Mouse (Mus musculus): Measurements from ENCODE around the gene Ktn1.

The Ktn1 gene

DNA sequence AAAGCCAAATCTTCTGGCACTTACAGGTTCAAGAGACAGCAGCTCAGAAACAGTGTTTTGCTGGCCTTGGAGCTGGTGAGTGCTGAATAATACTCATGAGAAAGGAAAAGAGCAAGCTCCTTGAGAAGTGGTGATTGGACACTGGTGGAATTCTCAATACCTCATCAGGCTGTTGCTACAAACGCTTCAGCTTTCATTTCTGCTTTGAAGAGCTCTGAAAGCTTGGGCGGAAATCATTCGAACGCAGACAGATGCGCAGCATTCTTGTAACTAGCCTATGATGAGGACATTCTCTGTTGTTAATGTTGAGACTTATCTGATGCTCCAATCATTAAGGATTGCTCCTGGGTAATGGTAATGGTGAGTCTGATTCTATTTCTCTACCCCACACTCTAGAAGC lies at the start of gene Ktn1:
Ktn1 (plus strand) TSS at position 231 of the 400 bp plus-strand sequence.
- no peak for DNase-seq (ENCODE audit: low spot score)

DNA sequence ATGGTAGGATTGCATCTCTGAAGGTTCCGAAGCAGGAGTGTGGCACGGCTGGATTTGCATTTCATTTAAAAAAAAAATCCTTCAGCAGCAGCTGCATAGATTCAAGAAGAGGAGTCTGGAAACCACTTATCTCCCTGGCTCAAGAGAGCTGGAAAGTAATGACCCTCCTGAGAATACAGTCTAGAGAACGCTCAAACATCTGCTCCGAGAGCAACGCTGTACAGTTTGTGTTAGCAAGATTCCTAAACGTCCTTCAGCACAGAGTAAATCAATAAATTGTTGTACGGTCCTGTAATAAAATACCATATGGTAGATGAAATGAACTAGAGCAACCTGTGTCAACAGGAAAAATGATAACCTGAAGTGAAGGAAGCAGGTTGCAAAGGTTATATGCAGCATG lies 35.0 kb upstream of the Ktn1 start:
- no peak for DNase-seq (ENCODE audit: low spot score)

DNA sequence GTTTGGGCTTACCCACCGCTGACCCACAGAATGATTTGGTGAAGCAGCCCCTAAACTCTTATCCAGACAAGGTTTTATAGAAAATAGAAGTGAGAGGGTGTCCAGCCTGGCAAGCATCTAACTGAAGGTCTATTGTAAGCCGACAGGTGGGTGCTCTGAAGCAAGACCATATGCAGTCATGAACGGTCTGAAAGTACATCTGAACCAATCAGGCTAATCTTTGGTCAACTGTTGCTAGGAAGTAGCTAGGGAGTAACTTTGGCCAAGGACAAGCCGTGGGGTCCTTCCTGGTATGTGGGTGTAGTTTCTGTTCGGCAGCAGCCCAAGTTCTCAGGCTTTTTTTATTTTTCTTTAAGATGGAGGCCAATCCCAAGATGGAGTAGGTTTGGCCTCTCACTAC lies 29.4 kb upstream of the Ktn1 start:
- DNase-seq (ENCODE audit: low spot score), result no peak

DNA sequence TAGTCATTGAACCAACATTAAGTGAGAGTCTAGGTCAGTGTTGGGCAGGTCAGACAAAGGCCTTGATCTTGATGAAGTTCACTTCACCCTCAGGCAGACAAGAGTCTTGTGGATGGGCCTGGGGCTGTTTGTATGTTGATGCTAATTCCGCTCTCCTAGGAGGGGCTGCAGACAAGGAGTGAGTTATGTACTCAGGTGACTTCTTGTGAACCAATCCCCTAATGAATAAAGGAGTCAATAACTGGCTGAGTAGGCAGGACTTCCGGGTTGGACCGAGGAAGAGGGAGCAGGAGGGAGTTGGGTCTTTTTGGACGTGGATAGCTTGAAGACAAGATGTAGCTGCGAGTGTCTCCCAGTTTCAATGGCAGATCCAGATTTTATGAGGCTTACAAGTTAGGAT lies 26.3 kb upstream of the Ktn1 start:
- no peak for DNase-seq (ENCODE audit: low spot score)

DNA sequence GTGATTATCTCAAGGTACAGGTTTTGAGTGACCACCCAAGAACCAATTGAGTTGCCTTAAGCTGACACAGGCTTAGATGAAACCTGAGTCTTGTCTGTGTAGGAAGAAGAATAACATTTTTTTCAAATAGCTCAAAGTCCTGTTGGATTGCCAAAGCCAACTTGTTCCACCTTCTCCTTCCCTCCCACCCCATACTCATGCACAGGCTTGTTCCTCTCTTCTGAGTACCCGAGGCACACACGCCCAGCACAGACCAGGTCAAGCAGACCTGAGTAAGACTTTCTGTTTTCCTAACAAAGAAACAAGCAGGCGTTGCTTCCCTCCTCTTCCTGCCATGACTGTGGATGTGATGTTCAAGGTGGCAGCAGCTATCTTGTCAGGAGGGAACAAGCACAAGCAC lies 23.4 kb upstream of the Ktn1 start:
- DNase-seq (ENCODE audit: low spot score), result peak; percentile 48

DNA sequence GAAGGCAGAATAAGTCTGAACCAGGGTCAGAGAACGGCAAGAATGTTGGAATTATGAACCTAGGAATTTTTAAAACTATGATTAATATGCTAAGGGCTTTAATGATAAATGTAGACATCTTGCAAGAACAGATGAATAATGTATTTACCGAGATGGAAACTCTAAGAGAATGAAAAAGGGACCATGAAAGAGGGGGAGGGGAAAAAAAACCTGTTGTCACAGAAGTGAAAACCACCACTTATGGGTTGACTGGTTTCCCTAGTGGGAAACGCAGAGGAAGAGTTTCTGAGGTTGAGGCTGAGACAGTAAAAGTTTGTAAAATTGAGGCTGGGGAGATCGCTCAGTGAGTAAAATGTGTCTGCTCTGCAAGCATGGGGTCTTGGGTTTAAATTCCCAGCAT lies 22.1 kb upstream of the Ktn1 start:
- no peak for DNase-seq (ENCODE audit: low spot score)

DNA sequence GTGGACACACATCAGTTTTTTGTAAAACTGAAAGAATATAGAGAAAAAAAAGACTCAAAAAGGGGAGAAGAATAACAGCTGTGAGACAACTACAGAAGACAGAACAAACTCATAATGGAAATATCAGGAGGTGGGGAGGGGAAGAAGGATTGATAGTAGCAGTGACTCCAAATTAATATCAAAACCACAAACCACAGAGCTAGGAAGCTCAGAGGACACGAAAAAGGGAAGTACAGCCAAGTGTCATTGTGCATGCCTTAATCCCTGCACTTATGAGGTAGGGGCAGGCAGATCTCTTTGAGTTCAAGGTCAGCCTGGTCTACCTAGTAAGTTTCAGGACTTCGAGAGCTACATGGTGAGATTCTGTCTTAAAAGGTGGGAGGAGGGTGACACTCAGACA lies 21.4 kb upstream of the Ktn1 start:
- no peak for DNase-seq (ENCODE audit: low spot score)

DNA sequence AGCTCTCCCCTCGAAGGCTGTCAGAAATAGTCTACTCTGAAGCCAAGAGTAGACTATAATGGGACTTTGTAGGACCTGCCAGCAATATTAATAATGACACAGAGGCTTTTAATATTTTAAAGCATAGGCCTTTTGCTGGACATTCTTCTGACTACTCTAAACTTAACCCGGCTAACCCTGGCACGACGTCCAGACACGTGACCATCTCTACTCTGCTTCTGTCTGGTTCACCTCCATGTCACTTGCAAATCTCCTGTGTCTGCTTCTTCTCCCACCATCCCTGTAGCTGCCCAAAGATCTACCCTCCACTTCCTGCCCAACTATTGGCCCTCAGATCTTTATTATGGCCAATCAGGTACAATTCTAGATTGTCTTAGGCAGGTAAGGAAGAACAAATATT lies 20.9 kb upstream of the Ktn1 start:
- DNase-seq (ENCODE audit: low spot score), result no peak

DNA sequence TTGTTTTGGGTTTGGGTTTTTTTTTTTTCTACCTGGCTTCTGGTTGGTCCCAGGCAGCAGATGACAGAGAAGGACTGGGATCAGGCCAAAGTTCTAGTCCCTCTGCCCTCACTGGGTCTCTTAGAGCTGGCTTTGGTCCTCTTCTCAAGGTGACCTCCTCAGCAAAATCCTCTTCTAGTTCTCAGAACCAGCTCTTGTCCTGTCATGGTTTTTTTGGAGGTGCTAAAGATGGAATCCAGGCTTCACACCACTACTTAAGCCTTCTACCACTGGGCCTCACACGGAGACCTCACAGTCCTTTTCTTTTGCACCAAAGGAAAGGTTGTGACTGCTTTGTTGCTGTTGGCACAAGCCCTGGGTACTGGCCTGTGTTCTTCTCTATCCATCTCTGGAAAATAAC lies 15.8 kb upstream of the Ktn1 start:
- DNase-seq (ENCODE audit: low spot score), result no peak

DNA sequence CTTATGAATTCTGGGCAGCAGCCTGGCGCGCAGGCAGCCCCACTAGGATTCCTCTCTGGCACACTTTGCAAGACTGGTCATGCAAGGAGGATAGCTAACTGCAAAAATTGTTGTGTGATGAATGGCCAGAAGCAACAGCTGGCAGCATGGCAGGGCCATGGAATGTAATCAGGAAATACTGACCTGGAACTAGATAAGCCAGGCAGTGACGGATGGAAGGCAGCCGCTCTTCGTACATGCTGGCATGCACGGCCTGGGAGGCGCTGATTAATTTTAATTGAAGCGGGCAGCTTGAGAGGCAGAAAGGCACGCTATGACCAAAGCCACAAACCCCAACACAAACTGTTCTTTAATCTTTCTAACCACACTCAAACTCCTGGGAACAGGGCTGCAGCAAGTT lies 13.8 kb upstream of the Ktn1 start:
- DNase-seq (ENCODE audit: low spot score), result peak; percentile 68

DNA sequence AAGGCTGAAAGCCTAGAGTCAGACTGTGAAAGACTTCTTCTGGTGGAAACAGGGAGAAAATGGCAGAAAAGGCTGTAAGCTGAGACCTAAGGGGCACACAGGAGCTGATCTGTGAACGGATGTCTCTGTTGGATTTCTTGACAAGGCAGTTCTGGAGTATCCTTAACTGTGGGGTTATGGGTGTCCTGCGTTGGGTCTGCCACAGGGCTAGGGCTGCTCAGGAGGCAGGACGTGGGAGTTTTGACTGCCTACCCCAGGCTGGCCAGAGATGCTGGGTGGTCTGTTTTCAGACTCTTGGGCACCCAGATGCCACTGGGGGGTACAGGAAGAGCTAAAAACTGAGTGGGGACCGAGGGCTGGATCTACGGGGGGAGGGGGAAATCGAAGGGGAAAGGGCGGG lies 13.4 kb upstream of the Ktn1 start:
- no peak for DNase-seq (ENCODE audit: low spot score)

DNA sequence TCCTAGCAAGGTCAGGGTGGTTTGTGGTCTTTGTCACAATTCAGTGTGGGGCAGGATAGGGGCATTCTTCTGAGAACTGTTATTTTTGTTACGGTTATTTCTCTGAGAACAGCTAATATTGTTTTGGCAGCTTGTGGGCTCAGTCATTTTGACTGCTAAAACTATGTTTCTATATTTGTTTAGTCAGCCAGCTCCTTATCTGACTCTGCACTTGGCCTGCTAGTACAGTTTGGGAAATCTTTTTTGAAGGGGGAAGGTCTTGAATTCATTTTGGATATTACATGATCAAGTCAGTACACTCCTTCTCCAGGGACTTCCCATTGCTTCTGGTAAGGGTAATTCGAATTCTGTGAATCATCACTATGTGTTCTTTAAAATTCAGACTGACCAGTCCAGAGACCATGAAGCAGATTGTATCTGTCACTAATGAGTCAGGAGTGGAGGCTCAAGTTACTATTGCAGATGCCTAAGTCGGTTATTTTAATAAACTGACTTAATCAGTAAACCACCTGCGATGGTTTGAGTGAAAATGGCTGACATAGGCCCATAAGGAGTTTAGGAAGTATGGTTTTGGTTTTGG lies 9.8 kb upstream of the Ktn1 start:
- DNase-seq (ENCODE audit: low spot score), result no peak

DNA sequence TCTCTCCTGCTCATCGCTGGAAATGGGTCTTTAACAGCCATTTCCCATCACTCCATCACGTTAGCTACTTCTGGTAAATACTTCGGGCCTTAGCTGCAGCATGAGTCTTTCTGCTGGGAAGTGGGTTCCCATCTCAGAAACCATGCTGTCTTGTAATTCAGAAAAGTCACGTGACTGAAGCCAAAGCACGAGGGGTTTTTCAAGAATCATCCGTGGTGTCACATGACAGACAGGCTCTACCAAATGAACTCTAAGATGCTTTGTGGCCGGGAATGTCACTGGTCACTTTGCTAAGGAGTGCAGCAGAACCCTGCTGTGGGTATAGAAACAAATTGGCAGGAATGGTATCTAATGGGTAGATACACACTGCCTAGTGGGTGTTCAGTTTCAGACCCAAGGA lies 2.6 kb upstream of the Ktn1 start:
- no peak for DNase-seq (ENCODE audit: low spot score)

DNA sequence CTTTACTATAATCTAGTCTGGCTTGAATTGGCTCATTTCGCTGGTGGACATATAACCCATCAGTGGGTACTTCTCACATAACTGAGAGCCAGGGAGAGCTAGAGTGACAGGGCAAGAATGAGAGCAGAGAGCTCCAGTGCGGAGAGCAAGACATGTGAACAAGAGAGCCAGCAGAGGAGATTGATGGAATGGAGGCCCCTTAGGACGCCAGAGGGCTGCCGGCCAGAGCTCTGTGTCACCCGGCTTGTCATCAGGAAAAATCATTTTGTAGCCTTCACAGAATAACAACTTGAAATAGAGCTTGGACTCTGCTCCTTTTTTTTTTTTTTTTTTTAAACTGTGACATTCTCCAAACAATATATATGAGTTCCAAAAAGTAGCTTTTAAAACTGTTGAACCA lies 2.0 kb upstream of the Ktn1 start:
- DNase-seq (ENCODE audit: low spot score), result no peak

DNA sequence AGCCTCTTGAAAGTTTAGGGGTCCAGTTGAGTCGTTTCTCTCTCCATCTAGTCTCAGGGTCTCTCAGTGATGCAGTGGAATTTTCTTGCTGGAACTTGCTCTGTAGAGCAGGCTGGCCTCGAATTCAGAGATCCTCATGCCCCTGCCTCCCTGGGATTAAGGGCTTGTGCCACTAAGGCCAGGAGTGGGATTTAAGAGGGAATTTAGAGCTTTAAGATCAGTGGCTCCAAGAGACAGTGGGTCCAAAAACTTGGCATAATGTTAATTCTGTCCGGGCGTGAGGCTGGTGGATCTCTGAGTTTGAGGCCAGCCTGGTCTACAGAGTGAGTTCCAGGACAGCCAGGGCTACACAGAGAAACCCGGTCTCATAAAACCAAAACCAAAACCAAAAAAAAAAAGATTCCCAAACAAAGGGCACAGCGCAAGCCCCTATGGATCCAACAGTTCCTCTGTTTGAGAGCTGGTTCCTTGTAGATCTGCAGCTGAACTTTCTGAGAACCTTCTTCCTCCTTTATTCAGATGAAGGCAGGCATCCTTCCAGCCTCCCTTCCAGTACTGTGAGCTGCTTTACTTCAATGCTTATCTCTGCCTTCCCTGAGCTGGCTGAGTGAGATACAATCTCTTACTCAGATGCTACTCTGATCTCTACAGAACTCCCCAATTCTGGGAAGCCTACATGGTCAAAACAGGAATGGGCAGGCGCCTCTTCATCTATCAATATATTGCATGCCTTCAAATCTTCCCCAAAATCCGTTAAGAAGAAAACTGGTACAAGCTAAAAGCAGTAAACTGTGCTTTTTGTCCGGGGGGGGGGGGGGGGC lies 1.3 kb upstream of the Ktn1 start:
- DNase-seq (ENCODE audit: low spot score), result no peak

DNA sequence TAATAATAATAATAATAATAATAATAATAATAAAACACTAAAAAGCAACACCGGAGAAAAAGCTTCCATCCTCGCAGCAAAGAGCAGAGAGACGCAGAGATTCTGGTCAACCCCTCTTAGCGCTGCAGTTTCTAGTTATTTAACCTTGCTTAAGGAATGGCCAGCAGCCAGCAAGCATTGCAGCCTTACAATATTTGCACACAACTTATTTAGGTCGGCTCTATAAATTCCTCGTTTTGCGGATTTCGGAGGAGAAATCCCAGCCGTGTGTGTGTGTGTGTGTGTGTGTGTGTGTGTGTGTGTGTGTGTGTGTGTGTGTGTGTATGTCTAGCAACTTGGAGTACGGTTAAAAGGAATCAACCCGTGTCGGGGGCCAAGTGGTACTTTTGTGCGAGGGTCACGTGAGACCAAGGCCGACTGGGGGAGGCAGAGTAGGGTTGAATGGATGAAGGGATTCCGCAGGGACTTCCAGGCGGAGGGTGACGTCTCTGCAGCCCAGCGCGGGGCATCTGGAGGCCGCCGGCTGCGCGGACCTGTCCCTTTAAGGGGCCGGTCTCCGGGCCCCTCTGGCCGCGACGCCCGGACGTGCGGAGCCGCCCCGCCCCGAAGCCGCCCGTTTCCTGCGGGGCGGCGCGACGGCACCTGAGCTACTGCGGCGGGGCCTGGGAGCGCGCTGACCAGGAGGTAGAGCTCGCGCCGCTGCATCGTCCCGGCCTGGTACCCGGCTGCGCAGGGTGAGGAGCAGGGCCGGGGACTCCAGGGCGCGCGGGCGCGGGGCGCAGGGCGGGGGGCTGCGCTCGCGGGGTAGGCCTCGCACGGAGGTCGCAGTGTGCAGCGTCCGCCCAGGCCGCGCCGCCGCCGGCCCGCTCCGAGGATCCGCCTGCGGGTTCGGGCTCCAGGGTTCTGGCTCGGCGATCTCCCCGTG lies 720 bp downstream of the Ktn1 start:
- DNase-seq (ENCODE audit: low spot score), result peak; percentile 83

DNA sequence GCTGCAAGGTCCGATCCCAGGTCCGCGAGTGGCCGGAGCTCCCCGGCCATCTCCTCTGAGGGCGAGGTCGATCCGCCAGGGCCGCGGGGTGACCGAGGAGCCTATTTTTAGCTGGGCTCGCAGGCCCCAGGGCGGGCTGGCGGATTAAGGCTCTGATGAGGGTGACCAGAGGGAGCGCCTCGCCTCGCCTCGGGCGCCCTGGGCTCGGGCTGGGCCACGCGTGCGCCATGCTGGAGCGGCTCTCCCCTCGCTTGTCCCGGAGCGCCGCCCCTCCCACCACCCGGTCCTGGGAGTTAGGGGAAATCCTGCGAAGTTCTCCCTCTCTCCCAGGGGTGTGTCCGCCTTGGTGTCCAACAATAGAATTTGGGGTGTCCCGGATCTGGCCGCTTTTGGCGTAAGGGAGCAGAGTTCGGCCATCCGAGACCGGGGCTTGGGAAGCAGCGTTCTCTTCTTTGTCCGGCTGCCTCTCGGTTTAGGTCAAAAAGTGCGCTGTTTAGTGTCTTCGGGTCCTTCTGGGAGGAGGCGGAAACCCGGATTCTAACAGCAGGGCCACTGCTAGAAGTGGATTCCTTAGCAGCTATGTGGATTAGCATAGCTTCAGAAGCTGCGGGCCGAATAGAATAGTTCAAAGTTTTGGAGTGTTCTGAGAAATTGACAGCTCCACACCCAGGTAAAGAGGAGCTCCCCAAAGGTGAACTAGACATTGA lies 1.5 kb downstream of the Ktn1 start:
- DNase-seq (ENCODE audit: low spot score), result peak; percentile 53

DNA sequence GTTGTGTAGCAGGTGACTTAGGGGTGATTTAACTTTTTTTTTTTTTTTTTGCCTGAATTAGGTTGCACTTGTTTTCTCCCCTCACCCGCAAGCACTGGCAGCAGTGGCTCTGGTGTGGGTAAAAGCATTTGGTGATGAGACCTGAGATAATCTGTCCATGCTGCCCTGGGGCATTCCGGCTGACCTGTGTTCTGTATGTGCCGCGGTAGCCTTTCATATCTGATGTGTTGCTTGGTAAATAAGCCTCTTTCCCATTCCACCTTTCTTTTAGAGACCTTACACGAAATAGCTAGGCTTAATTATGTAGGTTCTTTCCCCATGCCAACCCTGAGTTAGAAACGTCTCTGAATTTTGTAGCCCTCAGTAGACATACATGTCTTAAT lies 2.1 kb downstream of the Ktn1 start:
- peak; percentile 9 for DNase-seq (ENCODE audit: low spot score)

DNA sequence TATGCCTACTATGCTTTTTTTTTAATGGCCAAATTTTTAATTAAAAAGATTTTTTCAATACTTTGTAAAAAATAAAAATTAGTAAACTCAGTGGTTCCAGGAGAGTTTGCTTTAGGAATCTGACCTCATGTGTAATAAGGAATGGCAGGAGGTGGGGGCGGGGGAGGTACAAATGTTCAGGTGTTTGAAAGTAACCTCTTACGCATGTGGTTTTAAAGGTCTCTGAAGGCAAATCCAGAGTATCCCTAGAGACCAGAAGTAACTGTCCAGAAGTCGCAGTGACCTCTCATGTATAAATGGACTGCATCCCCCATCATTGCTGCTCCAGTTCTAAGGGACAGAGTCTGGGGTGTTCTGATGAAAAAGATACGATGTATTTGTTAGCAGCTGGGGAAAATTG lies 3.0 kb downstream of the Ktn1 start:
- no peak for DNase-seq (ENCODE audit: low spot score)

DNA sequence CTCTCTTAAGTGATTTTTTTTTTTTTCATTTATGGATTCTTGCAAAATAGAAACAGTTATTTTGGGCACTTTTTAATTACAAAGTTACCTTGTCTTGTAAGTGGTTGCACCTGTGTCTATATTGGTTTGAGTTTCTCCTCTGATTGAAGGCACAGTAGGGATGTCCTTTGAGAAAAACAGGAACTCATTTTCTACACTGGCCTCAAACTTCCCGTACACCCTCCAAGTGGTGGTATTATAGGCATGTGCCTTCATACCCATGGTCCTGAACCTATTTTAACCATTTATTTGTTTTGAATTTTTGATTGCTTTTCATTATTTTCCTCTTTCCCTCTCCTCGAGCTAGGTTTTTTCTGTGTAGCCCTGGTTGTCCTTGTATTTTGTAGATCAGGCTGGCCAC lies 7.2 kb downstream of the Ktn1 start:
- DNase-seq (ENCODE audit: low spot score), result no peak

DNA sequence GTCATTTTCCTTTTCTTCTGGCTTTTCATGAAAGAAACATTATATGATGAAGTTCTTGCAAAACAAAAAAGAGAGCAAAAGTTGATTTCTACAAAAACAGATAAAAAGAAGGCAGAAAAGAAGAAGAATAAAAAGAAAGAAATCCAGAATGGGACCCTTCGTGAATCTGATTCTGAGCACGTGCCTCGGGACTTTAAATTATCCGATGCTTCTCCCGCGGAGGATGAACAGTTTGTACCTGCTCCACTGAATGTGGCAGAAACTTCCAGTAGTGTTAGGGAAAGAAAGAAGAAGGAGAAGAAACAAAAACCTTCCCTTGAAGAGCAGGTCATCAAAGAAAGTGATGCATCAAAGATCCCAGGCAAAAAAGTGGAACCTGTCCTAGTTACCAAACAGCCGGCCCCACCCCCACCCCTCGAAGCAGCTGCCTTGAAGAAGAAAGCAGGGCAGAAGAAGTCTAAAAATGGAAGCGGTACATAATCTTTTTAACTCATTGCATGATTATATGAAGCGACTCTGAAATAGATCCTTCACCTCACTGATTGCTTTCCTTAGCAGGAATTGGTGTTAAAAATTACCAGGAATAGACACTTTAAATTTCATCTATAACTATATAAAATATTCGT lies 15.7 kb downstream of the Ktn1 start:
- DNase-seq (ENCODE audit: low spot score), result no peak

DNA sequence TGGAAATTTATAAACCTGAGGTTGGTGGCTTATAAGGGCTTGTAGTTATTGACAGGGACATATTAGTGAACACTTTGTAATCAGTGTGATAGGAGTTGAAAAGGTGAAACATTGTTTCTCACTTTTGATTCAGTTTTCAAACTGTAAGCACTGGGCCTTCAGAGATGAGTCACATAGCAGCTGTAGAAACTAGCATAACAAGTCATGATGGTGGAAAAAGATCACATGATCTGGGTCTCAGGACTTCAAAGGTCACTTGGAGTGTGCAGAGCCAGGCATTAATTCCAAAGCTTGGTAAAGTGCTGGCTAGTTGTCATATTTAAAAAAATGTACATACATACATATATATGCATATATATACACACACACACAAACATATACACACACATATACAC lies 16.2 kb downstream of the Ktn1 start:
- DNase-seq (ENCODE audit: low spot score), result no peak
